In the genomic region with DNA sequence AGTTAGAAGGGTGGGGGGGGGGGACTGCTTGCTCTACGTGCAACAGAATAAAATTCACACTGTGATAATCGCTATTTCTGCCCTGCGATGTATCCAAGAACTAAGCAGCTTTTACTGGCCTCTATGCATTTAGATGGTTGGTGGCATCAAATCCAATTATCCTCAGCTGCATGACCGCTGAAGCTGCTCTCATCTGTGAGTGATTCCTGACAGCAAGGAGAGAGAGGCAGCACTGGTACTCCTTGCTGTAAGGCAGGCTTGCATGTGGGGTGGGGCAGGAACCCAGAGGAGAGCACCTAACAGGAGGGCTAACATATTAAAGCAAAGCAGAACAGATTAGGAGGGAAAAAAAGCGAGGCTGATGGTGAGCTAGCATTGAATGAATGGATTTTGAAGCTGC, we compare ENCODE assay signal across 11 mouse cellular contexts.
"Had no signal": no experiment of that assay in that cellular context is flagged by ENCODE, and none has a peak within 500 bp of the region (broad histone marks: within the 10 kb centered on the region; RNA-seq: fewer than 3 reads in every experiment).

No protein-coding gene starts in this region.

- H3K9me3 ChIP-seq: intestine, embryonic 15.5 days; limb, embryonic 13.5 days had no signal

- H3K4me2 ChIP-seq: intestine, embryonic 15.5 days; limb, embryonic 13.5 days had no signal

- H3K36me3 ChIP-seq: intestine, embryonic 15.5 days; limb, embryonic 13.5 days had no signal

- H3K4me3 ChIP-seq: intestine, embryonic 15.5 days; limb, embryonic 13.5 days had no signal

- DNase-seq: kidney, adult 2 months; kidney, postnatal 36 days; layer of hippocampus, adult 9-11 months; layer of hippocampus, postnatal 36 days; lung, adult 18-20 months; lung, postnatal 36 days; thymus, adult 18-20 months; thymus, postnatal 14 days had no signal

- ATAC-seq: intestine, embryonic 15.5 days had no signal

- H3K9ac ChIP-seq: intestine, embryonic 15.5 days; limb, embryonic 13.5 days; liver, embryonic 14.5 days had no signal

- H3K27ac ChIP-seq: intestine, embryonic 15.5 days; limb, embryonic 13.5 days; liver, embryonic 14.5 days had no signal

- H3K4me1 ChIP-seq: intestine, embryonic 15.5 days; limb, embryonic 13.5 days had no signal

- H3K27me3 ChIP-seq: intestine, embryonic 15.5 days had no signal
